Mouse (Mus musculus) thymus, adult 2 months (tissue): ENCODE results near the gene Fbxo21. TPM values are rescaled to one million over a fixed set of nuclear protein-coding genes. Genes with fewer than 3 reads are reported as not detected.

Source experiments
- DNase-seq: peaks from one replicate; pipeline ENCODE4 v3.0.0; 2021
- H3K27ac ChIP-seq: fragments of 200-500 bp; 2 replicates; pipeline ENCODE4 v1.5.1; 2012; ENCODE audit warnings: low read length, control low read depth; ENCODE audit not compliant: control insufficient read depth, insufficient read depth
- H3K27me3 ChIP-seq: fragments of 200-500 bp; 2 replicates; pipeline ENCODE4 v1.6.1; 2012; ENCODE audit warnings: mild to moderate bottlenecking, low read length, moderate library complexity, mixed read lengths; ENCODE audit not compliant: control insufficient read depth, insufficient read depth
- H3K36me3 ChIP-seq: fragments of 200-500 bp; 2 replicates; pipeline ENCODE4 v1.6.1; 2012; ENCODE audit warnings: mild to moderate bottlenecking, low read length, moderate library complexity; ENCODE audit not compliant: control insufficient read depth, insufficient read depth
- H3K4me1 ChIP-seq: fragments of 200-500 bp; replicated peaks from 2 replicates; pipeline ENCODE4 v1.6.1; 2012; ENCODE audit warnings: low read length; ENCODE audit not compliant: control insufficient read depth, insufficient read depth
- H3K4me3 ChIP-seq: fragments of 200-500 bp; 2 replicates; pipeline ENCODE4 v1.5.1; 2012; ENCODE audit warnings: mild to moderate bottlenecking, low read length, control low read depth, moderate library complexity; ENCODE audit not compliant: control insufficient read depth, insufficient read depth
- CTCF ChIP-seq: fragments of 200-500 bp; IDR thresholded peaks from 2 replicates; pipeline ENCODE4 v1.5.1; 2012; ENCODE audit warnings: mild to moderate bottlenecking, control low read depth, low read length, moderate library complexity, borderline replicate concordance; ENCODE audit not compliant: control insufficient read depth, poor library complexity, insufficient read depth; ENCODE audit errors: extremely low read depth
- POLR2A ChIP-seq: fragments of 200-500 bp; IDR thresholded peaks from 2 replicates; pipeline ENCODE4 v1.6.1; 2012; ENCODE audit warnings: mild to moderate bottlenecking, low read length, control low read depth, moderate library complexity; ENCODE audit not compliant: control insufficient read depth, poor library complexity, insufficient read depth; ENCODE audit errors: extremely low read depth
- WGBS: fragments of 180-500 bp; shearing (Covaris S2); methylation state at CpG from one replicate; pipeline ENCODE4 v1.1.7; 2018; 5-methylcytosine and 5-hydroxymethylcytosine counted together
- polyA plus RNA-seq: library from polyadenylated mRNA; depleted of rRNA; stranded (reverse); fragments of >200 nt; gene quantifications from 2 replicates; pipeline ENCODE4 v1.2.3, GENCODE M21; 2012

Gene Fbxo21
- polyA plus RNA-seq, 1 experiment, result 43.3 TPM

GRCm38 (mm10) chr5:117988367-117988766 is 11.8 kb downstream of the Fbxo21 start:
- Histone ChIP-seq H3K27ac (no peak overlapping the region), H3K27me3 (no peaks in the 10 kb centered on the region), H3K4me1 (no peaks in the 10 kb centered on the region), H3K4me3 (no peak overlapping the region), H3K36me3 (peaks cover 37% of the 10 kb centered on the region)
- 83% methylated on average over 9 of the region's 9 CpGs for WGBS
- TF ChIP-seq POLR2A (no peak), CTCF (no peak)
- DNase-seq, result no peak

- DNase-seq, result no peak
- TF ChIP-seq CTCF, result no peak
- no peak for TF ChIP-seq POLR2A
- Histone ChIP-seq H3K4me1 (no peaks in the 10 kb centered on the region), H3K27me3 (no peaks in the 10 kb centered on the region), H3K4me3 (no peak overlapping the region), H3K36me3 (peaks cover 50% of the 10 kb centered on the region), H3K27ac (no peak overlapping the region)
- WGBS, result 91% methylated on average over 6 of the region's 6 CpGs
These were observed 13.2 kb downstream of the Fbxo21 start for GRCm38 (mm10) chr5:117989773-117990172.

GRCm38 (mm10) chr5:117990957-117991356 is 14.4 kb downstream of the Fbxo21 start:
- no peak for TF ChIP-seq POLR2A
- TF ChIP-seq CTCF, result no peak
- no peak overlapping the region for H3K27ac ChIP-seq
- peaks cover 62% of the 10 kb centered on the region for H3K36me3 ChIP-seq
- H3K4me1 ChIP-seq, result no peaks in the 10 kb centered on the region
- 86% methylated on average over 3 of the region's 3 CpGs for WGBS
- H3K27me3 ChIP-seq, result no peaks in the 10 kb centered on the region
- H3K4me3 ChIP-seq, result no peak overlapping the region
- no peak for DNase-seq

GRCm38 (mm10) chr5:117993550-117993949 is 17.0 kb downstream of the Fbxo21 start:
- WGBS, result 93% methylated on average over 6 of the region's 6 CpGs
- Histone ChIP-seq H3K27ac (no peak overlapping the region), H3K4me3 (no peak overlapping the region), H3K4me1 (no peaks in the 10 kb centered on the region), H3K36me3 (peaks cover 60% of the 10 kb centered on the region), H3K27me3 (no peaks in the 10 kb centered on the region)
- no peak for DNase-seq
- no peak for TF ChIP-seq CTCF
- TF ChIP-seq POLR2A, result no peak

GRCm38 (mm10) chr5:117995372-117995901 is 18.9 kb downstream of the Fbxo21 start:
- WGBS, result 94% methylated on average over 8 of the region's 8 CpGs
- no peak for DNase-seq

GRCm38 (mm10) chr5:117995911-117996310 is 19.4 kb downstream of the Fbxo21 start:
- WGBS, result 97% methylated on average over 6 of the region's 6 CpGs
- H3K27ac ChIP-seq, result no peak overlapping the region
- H3K4me3 ChIP-seq, result no peak overlapping the region
- TF ChIP-seq CTCF (no peak), POLR2A (no peak)
- DNase-seq, result no peak
- H3K36me3 ChIP-seq, result peaks cover 48% of the 10 kb centered on the region
- no peaks in the 10 kb centered on the region for H3K4me1 ChIP-seq
- H3K27me3 ChIP-seq, result no peaks in the 10 kb centered on the region

More at GRCm38 (mm10) chr5:117995372-117995901, 18.9 kb downstream of the Fbxo21 start:
- peaks cover 51% of the 10 kb centered on the region for H3K36me3 ChIP-seq
- TF ChIP-seq CTCF, result no peak
- H3K4me3 ChIP-seq, result no peak overlapping the region
- H3K27me3 ChIP-seq, result no peaks in the 10 kb centered on the region
- no peaks in the 10 kb centered on the region for H3K4me1 ChIP-seq
- H3K27ac ChIP-seq, result no peak overlapping the region

GRCm38 (mm10) chr5:117996581-117996980 is 20.1 kb downstream of the Fbxo21 start:
- WGBS, result 93% methylated on average over 6 of the region's 6 CpGs
- Histone ChIP-seq H3K4me3 (no peak overlapping the region), H3K27me3 (no peaks in the 10 kb centered on the region), H3K27ac (no peak overlapping the region), H3K4me1 (no peaks in the 10 kb centered on the region), H3K36me3 (peaks cover 47% of the 10 kb centered on the region)
- no peak for DNase-seq
- TF ChIP-seq CTCF, result no peak
- no peak for TF ChIP-seq POLR2A
